Mouse (Mus musculus): Measurements from ENCODE around the gene Hoxb8. TPM values are rescaled to one million over a fixed set of nuclear protein-coding genes. Genes with fewer than 3 reads are reported as not detected.
A peak's percentile ranks its signal among the peaks of the same experiment; 100 is the strongest.

The Hoxb8 gene
- polyA plus RNA-seq, 1 experiment from 2014 or later = 0.33 TPM

DNA sequence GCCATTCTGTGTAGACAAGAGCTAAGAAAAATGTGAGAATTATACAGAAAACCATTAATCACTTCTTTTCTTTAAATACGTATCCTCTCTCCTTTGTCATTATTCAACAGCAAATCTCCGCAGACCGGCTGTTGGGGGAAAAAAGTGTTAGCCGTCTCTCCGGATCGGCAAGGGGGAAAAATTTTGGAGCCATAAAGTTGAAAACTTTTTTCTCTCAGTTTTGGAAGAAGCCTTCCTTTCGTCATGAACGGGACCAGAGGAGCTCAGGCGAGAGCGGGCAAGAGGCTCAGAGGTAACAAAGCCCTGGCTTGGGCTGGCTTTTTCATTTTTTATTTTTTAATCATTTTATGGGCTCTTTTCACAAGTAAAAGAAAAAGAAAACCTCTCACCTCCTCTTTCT is 41.4 kb downstream of the Hoxb8 start, which contains the start of gene Hoxb3:
Gene Hoxb3 (plus strand): TSS at position 173 of the 400 bp plus-strand sequence.
- H3K27me3 ChIP-seq (ENCODE audit: control insufficient read depth, insufficient read depth, low read depth, low read length) = peaks cover 19% of the 10 kb centered on the region
- H3K4me2 ChIP-seq (ENCODE audit: low read depth, low read length) = peak within 1 kb of the TSS; percentile 79
- H3K27ac ChIP-seq (ENCODE audit: low read length) = peak within 1 kb of the TSS; percentile 94
- H3K4me1 ChIP-seq (replicated peaks; ENCODE audit: control insufficient read depth, insufficient read depth, low read length) = peaks cover 8% of the 10 kb centered on the region
- H3K9ac ChIP-seq (ENCODE audit: low read length) = peak within 1 kb of the TSS; percentile 79
- no peaks in the 10 kb centered on the region for H3K36me3 ChIP-seq (ENCODE audit: control insufficient read depth, insufficient read depth, low read length)
- no peaks in the 10 kb centered on the region for H3K9me3 ChIP-seq (ENCODE audit: control insufficient read depth, low read length)
- ATAC-seq (ENCODE audit: low read depth) = no peak
- peak within 1 kb of the TSS; percentile 45 for H3K4me3 ChIP-seq (ENCODE audit: low read length)
- 18% methylated on average over 10 of the region's 10 CpGs for WGBS

- Histone ChIP-seq H3K9me3 (ENCODE audit: control insufficient read depth, low read length) (no peaks in the 10 kb centered on the region), H3K27ac (ENCODE audit: low read length) (peak overlapping the region; percentile 94), H3K36me3 (ENCODE audit: control insufficient read depth, insufficient read depth, low read length) (no peaks in the 10 kb centered on the region), H3K9ac (ENCODE audit: low read length) (peak overlapping the region; percentile 79), H3K4me1 (replicated peaks; ENCODE audit: control insufficient read depth, insufficient read depth, low read length) (peaks cover 10% of the 10 kb centered on the region), H3K4me2 (ENCODE audit: low read depth, low read length) (peak overlapping the region; percentile 79), H3K27me3 (ENCODE audit: control insufficient read depth, insufficient read depth, low read depth, low read length) (peaks cover 17% of the 10 kb centered on the region), H3K4me3 (ENCODE audit: low read length) (peak overlapping the region; percentile 45)
- no peak for ATAC-seq (ENCODE audit: low read depth)
- 14% methylated on average over 5 of the region's 5 CpGs for WGBS
Observed at GRCm38 (mm10) chr11:96324125-96324524, 42.4 kb downstream of the Hoxb8 start.

GRCm38 (mm10) chr11:96324965-96325364 is 43.3 kb downstream of the Hoxb8 start:
- Histone ChIP-seq H3K4me2 (ENCODE audit: low read depth, low read length) (peak overlapping the region; percentile 79), H3K27ac (ENCODE audit: low read length) (peak overlapping the region; percentile 94), H3K4me1 (replicated peaks; ENCODE audit: control insufficient read depth, insufficient read depth, low read length) (peaks cover 15% of the 10 kb centered on the region), H3K4me3 (ENCODE audit: low read length) (peak overlapping the region; percentile 45), H3K9me3 (ENCODE audit: control insufficient read depth, low read length) (no peaks in the 10 kb centered on the region), H3K9ac (ENCODE audit: low read length) (peak overlapping the region; percentile 79), H3K36me3 (ENCODE audit: control insufficient read depth, insufficient read depth, low read length) (no peaks in the 10 kb centered on the region), H3K27me3 (ENCODE audit: control insufficient read depth, insufficient read depth, low read depth, low read length) (peaks cover 19% of the 10 kb centered on the region)
- ATAC-seq (ENCODE audit: low read depth) = no peak
- 15% methylated on average over 8 of the region's 8 CpGs for WGBS

GRCm38 (mm10) chr11:96325747-96326212 is 44.1 kb downstream of the Hoxb8 start:
- H3K9me3 ChIP-seq (ENCODE audit: control insufficient read depth, low read length) = no peaks in the 10 kb centered on the region
- H3K9ac ChIP-seq (ENCODE audit: low read length) = peak overlapping the region; percentile 79
- peaks cover 23% of the 10 kb centered on the region for H3K27me3 ChIP-seq (ENCODE audit: control insufficient read depth, insufficient read depth, low read depth, low read length)
- WGBS = 14% methylated on average over 22 of the region's 22 CpGs
- H3K4me1 ChIP-seq (replicated peaks; ENCODE audit: control insufficient read depth, insufficient read depth, low read length) = peaks cover 19% of the 10 kb centered on the region
- ATAC-seq (ENCODE audit: low read depth) = no peak
- H3K4me3 ChIP-seq (ENCODE audit: low read length) = peak overlapping the region; percentile 45
- no peaks in the 10 kb centered on the region for H3K36me3 ChIP-seq (ENCODE audit: control insufficient read depth, insufficient read depth, low read length)
- peak overlapping the region; percentile 79 for H3K4me2 ChIP-seq (ENCODE audit: low read depth, low read length)
- H3K27ac ChIP-seq (ENCODE audit: low read length) = peak overlapping the region; percentile 94

DNA sequence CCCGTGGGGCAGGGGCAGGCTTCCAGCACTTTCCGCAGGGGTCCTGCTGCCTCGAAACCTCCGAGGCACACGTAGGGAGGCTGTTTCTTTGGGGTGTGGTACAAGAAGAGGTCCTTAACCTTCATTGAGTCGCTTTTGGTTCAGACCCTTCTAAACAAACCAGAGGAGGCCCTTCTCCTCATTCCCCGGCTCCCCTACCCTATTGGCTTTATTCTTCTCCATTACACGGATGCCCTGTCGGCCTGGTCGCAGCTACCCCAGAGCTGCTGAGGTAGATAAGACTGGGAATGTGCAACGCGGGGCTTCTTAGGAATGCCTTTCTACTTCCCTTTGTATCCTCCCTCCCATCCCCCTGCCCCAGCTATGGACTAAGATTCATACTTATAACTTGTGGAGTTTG is 45.0 kb downstream of the Hoxb8 start:
- Histone ChIP-seq H3K4me1 (replicated peaks; ENCODE audit: control insufficient read depth, insufficient read depth, low read length) (peaks cover 19% of the 10 kb centered on the region), H3K27ac (ENCODE audit: low read length) (peak overlapping the region; percentile 94), H3K9ac (ENCODE audit: low read length) (peak overlapping the region; percentile 79), H3K9me3 (ENCODE audit: control insufficient read depth, low read length) (no peaks in the 10 kb centered on the region), H3K36me3 (ENCODE audit: control insufficient read depth, insufficient read depth, low read length) (no peaks in the 10 kb centered on the region), H3K4me3 (ENCODE audit: low read length) (peak overlapping the region; percentile 45), H3K27me3 (ENCODE audit: control insufficient read depth, insufficient read depth, low read depth, low read length) (peaks cover 24% of the 10 kb centered on the region), H3K4me2 (ENCODE audit: low read depth, low read length) (peak overlapping the region; percentile 79)
- 11% methylated on average over 12 of the region's 12 CpGs for WGBS
- no peak for ATAC-seq (ENCODE audit: low read depth)

DNA sequence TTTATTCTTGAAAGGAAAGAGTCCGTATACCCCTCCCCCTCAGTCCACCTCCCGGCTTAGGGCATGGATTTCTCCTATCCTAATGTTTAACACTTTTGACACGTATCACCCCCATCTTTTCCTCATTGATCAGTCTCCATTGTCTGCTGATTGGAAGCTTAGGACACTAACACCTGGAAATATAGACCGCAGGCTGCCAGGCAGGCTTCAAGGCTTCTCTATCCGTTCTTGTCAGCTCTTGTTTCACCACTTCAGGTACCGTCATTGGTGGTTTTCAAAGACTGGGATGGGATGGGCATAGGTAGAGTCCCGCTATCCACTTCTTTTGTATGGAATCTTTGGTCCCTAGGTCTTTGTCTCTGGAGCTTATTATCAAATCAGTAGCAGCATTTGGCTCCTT is 45.4 kb downstream of the Hoxb8 start:
- Histone ChIP-seq H3K36me3 (ENCODE audit: control insufficient read depth, insufficient read depth, low read length) (no peaks in the 10 kb centered on the region), H3K9me3 (ENCODE audit: control insufficient read depth, low read length) (no peaks in the 10 kb centered on the region), H3K4me2 (ENCODE audit: low read depth, low read length) (peak overlapping the region; percentile 79), H3K4me1 (replicated peaks; ENCODE audit: control insufficient read depth, insufficient read depth, low read length) (peaks cover 19% of the 10 kb centered on the region), H3K4me3 (ENCODE audit: low read length) (peak overlapping the region; percentile 45), H3K27ac (ENCODE audit: low read length) (peak overlapping the region; percentile 94), H3K9ac (ENCODE audit: low read length) (peak overlapping the region; percentile 79), H3K27me3 (ENCODE audit: control insufficient read depth, insufficient read depth, low read depth, low read length) (peaks cover 25% of the 10 kb centered on the region)
- 15% methylated on average over 7 of the region's 7 CpGs for WGBS
- ATAC-seq (ENCODE audit: low read depth) = no peak

GRCm38 (mm10) chr11:96327750-96328149 is 46.0 kb downstream of the Hoxb8 start:
- Histone ChIP-seq H3K9me3 (ENCODE audit: control insufficient read depth, low read length) (no peaks in the 10 kb centered on the region), H3K27ac (ENCODE audit: low read length) (peak overlapping the region; percentile 94), H3K4me2 (ENCODE audit: low read depth, low read length) (peak overlapping the region; percentile 79), H3K9ac (ENCODE audit: low read length) (peak overlapping the region; percentile 79), H3K4me1 (replicated peaks; ENCODE audit: control insufficient read depth, insufficient read depth, low read length) (peaks cover 19% of the 10 kb centered on the region), H3K4me3 (ENCODE audit: low read length) (peak overlapping the region; percentile 35), H3K36me3 (ENCODE audit: control insufficient read depth, insufficient read depth, low read length) (no peaks in the 10 kb centered on the region), H3K27me3 (ENCODE audit: control insufficient read depth, insufficient read depth, low read depth, low read length) (peaks cover 22% of the 10 kb centered on the region)
- 19% methylated on average over 5 of the region's 5 CpGs for WGBS
- no peak for ATAC-seq (ENCODE audit: low read depth)

DNA sequence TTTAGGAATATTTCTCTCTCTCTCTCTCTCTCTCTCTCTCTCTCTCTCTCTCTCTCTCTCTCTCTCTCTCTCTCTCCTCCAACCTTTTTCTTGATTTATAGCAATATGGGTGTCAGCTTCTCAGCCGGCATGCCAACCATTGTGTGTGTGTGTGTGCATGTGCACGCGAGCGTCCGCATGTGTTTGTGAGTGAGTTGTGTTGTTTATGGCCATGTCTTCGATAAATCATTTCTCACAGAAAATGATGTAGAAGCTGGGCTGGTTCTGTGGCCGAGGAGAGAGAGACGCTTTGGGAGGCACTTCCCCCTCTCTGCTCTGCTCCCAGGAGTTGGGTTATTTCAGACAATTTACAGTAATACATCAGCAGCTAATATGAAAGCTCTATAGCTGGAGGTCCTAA is 46.9 kb downstream of the Hoxb8 start:
- WGBS = 9% methylated on average over 8 of the region's 8 CpGs

GRCm38 (mm10) chr11:96332105-96332504 is 50.4 kb downstream of the Hoxb8 start:
- H3K27me3 ChIP-seq (ENCODE audit: control insufficient read depth, insufficient read depth, low read depth, low read length) = peaks cover 35% of the 10 kb centered on the region

More for the DNA sequence above, 46.9 kb downstream of the Hoxb8 start:
- peaks cover 19% of the 10 kb centered on the region for H3K4me1 ChIP-seq (replicated peaks; ENCODE audit: control insufficient read depth, insufficient read depth, low read length)
- peak overlapping the region; percentile 79 for H3K9ac ChIP-seq (ENCODE audit: low read length)
- peak overlapping the region; percentile 79 for H3K4me2 ChIP-seq (ENCODE audit: low read depth, low read length)
- no peaks in the 10 kb centered on the region for H3K9me3 ChIP-seq (ENCODE audit: control insufficient read depth, low read length)
- H3K27me3 ChIP-seq (ENCODE audit: control insufficient read depth, insufficient read depth, low read depth, low read length) = peaks cover 26% of the 10 kb centered on the region
- peak overlapping the region; percentile 94 for H3K27ac ChIP-seq (ENCODE audit: low read length)
- peak overlapping the region; percentile 35 for H3K4me3 ChIP-seq (ENCODE audit: low read length)
- no peaks in the 10 kb centered on the region for H3K36me3 ChIP-seq (ENCODE audit: control insufficient read depth, insufficient read depth, low read length)
- no peak for ATAC-seq (ENCODE audit: low read depth)

More at GRCm38 (mm10) chr11:96332105-96332504, 50.4 kb downstream of the Hoxb8 start:
- Histone ChIP-seq H3K4me2 (ENCODE audit: low read depth, low read length) (peak overlapping the region; percentile 65), H3K4me3 (ENCODE audit: low read length) (peak overlapping the region; percentile 59), H3K36me3 (ENCODE audit: control insufficient read depth, insufficient read depth, low read length) (no peaks in the 10 kb centered on the region), H3K4me1 (replicated peaks; ENCODE audit: control insufficient read depth, insufficient read depth, low read length) (peaks cover 30% of the 10 kb centered on the region), H3K9ac (ENCODE audit: low read length) (peak overlapping the region; percentile 76), H3K9me3 (ENCODE audit: control insufficient read depth, low read length) (no peaks in the 10 kb centered on the region), H3K27ac (ENCODE audit: low read length) (peak overlapping the region; percentile 95)
- WGBS = 2% methylated on average over 8 of the region's 8 CpGs
- ATAC-seq (ENCODE audit: low read depth) = peak; percentile 51

Measured in lung, embryonic 16.5 days (tissue).